Mouse (Mus musculus) kidney, adult 18-20 months (tissue): ENCODE measurements around the gene Hmbs.
A peak's percentile ranks its signal among the peaks of the same experiment; 100 is the strongest.
"Not testable (repeated sequence)": the region's sequence is repeated elsewhere in the genome, so short reads cannot be mapped to it uniquely, and the experiment has no call there.

Source experiments
- DNase-seq: peaks from one replicate; pipeline ENCODE4 v3.0.0; 2021

Gene Hmbs

GRCm38 (mm10) chr9:44343290-44343689 is 738 bp downstream of the Hmbs start:
- no peak for DNase-seq

GRCm38 (mm10) chr9:44342605-44343004 is 1.4 kb downstream of the Hmbs start:
- DNase-seq: no peak

- no peak for DNase-seq
Measured at GRCm38 (mm10) chr9:44342173-44342572, 1.9 kb downstream of the Hmbs start.

- DNase-seq: no peak
Measured at GRCm38 (mm10) chr9:44341487-44341886, 2.5 kb downstream of the Hmbs start.

- no peak for DNase-seq
Measured at GRCm38 (mm10) chr9:44338574-44338973, 5.5 kb downstream of the Hmbs start.

GRCm38 (mm10) chr9:44337436-44338169 is 6.4 kb downstream of the Hmbs start:
- no peak for DNase-seq

- no peak for DNase-seq
Measured at GRCm38 (mm10) chr9:44336964-44337363, 7.1 kb downstream of the Hmbs start.

GRCm38 (mm10) chr9:44336513-44336912 is 7.5 kb downstream of the Hmbs start:
- not testable (repeated sequence) for DNase-seq

- no peak for DNase-seq
Measured at GRCm38 (mm10) chr9:44336093-44336406, 8.0 kb downstream of the Hmbs start.

- DNase-seq: no peak
Measured at GRCm38 (mm10) chr9:44335331-44336092, 8.5 kb downstream of the Hmbs start.

- peak; percentile 98 for DNase-seq
Measured at GRCm38 (mm10) chr9:44334396-44335330, 9.4 kb downstream of the Hmbs start, which contains the start of gene H2afx. Gene H2afx (plus strand): TSS chr9:44334694.

GRCm38 (mm10) chr9:44332918-44333638 is 10.9 kb downstream of the Hmbs start:
- DNase-seq: no peak

GRCm38 (mm10) chr9:44330736-44331135 is 13.3 kb downstream of the Hmbs start:
- no peak for DNase-seq

GRCm38 (mm10) chr9:44327926-44328325 is 16.1 kb downstream of the Hmbs start:
- DNase-seq: no peak

GRCm38 (mm10) chr9:44327064-44327711 is 16.8 kb downstream of the Hmbs start:
- DNase-seq: peak; percentile 37

GRCm38 (mm10) chr9:44326371-44327063 is 17.5 kb downstream of the Hmbs start:
- DNase-seq: peak; percentile 87

- DNase-seq: no peak
Measured at GRCm38 (mm10) chr9:44325768-44326370, 18.2 kb downstream of the Hmbs start, which contains the start of gene Dpagt1. Gene Dpagt1 (plus strand): TSS chr9:44326019.

- DNase-seq: not testable (repeated sequence)
Measured at GRCm38 (mm10) chr9:44325032-44325767, 18.8 kb downstream of the Hmbs start.

- DNase-seq: no peak
Measured at GRCm38 (mm10) chr9:44324147-44324546, 19.9 kb downstream of the Hmbs start.

GRCm38 (mm10) chr9:44323656-44324055 is 20.4 kb downstream of the Hmbs start:
- DNase-seq: not testable (repeated sequence)
